Mouse (Mus musculus) liver, embryonic 15.5 days (tissue): Measurements from ENCODE around the gene Catsperd. TPM values are rescaled to one million over a fixed set of nuclear protein-coding genes. Genes with fewer than 3 reads are reported as not detected.

Experiments
- ATAC-seq: fragments of 200-750 bp; cut with Nextera tagmentation; 2 replicates; pipeline ENCODE4 v1.8.0; 2017; ENCODE audit warnings: moderate number of reproducible peaks, mild to moderate bottlenecking, moderate library complexity; ENCODE audit not compliant: insufficient read depth
- H3K27ac ChIP-seq: fragments of 300-500 bp; sonication (generic); replicated peaks from 2 replicates; pipeline ENCODE4 v1.5.1; 2015; ENCODE audit warnings: mild to moderate bottlenecking, inconsistent platforms
- H3K27me3 ChIP-seq: fragments of 300-500 bp; sonication (generic); 2 replicates; pipeline ENCODE4 v1.6.1; 2015; ENCODE audit warnings: mild to moderate bottlenecking, inconsistent platforms
- H3K36me3 ChIP-seq: fragments of 300-500 bp; sonication (generic); replicated peaks from 2 replicates; pipeline ENCODE4 v1.6.1; 2015; ENCODE audit warnings: moderate library complexity, mild to moderate bottlenecking, inconsistent platforms
- H3K4me1 ChIP-seq: fragments of 300-500 bp; sonication (generic); replicated peaks from 2 replicates; pipeline ENCODE4 v1.6.1; 2015; ENCODE audit warnings: inconsistent platforms
- H3K4me2 ChIP-seq: fragments of 300-500 bp; sonication (generic); 2 replicates; pipeline ENCODE4 v1.6.1; 2015; ENCODE audit warnings: moderate library complexity, mild to moderate bottlenecking, inconsistent platforms
- H3K4me3 ChIP-seq: fragments of 300-500 bp; sonication (generic); replicated peaks from 2 replicates; pipeline ENCODE4 v1.5.1; 2015; ENCODE audit warnings: mild to moderate bottlenecking, inconsistent platforms
- H3K9ac ChIP-seq: fragments of 300-500 bp; sonication (generic); 2 replicates; pipeline ENCODE4 v1.6.1; 2015; ENCODE audit warnings: moderate library complexity, mild to moderate bottlenecking, inconsistent platforms
- H3K9me3 ChIP-seq: fragments of 300-500 bp; sonication (generic); replicated peaks from 2 replicates; pipeline ENCODE4 v1.6.1; 2016; ENCODE audit warnings: inconsistent platforms
- WGBS: fragments of 180-500 bp; shearing (Covaris S2); methylation state at CpG from one replicate; pipeline ENCODE4 v1.1.7; 2015; ENCODE audit warnings: mixed read lengths; ENCODE audit not compliant: insufficient replicate concordance; 5-methylcytosine and 5-hydroxymethylcytosine counted together
- polyA plus RNA-seq: library from polyadenylated mRNA; unstranded; fragments of >200 nt; fragmentation: Nextera tagmentation; extraction: Ambion mirVana; gene quantifications from 2 replicates; pipeline ENCODE4 v1.2.1, GENCODE M21; 2015

The Catsperd gene
- polyA plus RNA-seq, 1 experiment from 2014 or later: 0.44 TPM

GRCm38 (mm10) chr17:56686801-56687200 is 58.9 kb downstream of the Catsperd start:
- no peaks in the 10 kb centered on the region for H3K9me3 ChIP-seq
- peak overlapping the region; percentile 77 for H3K27ac ChIP-seq
- peaks cover 78% of the 10 kb centered on the region for H3K4me1 ChIP-seq
- peaks cover 98% of the 10 kb centered on the region for H3K36me3 ChIP-seq
- no peak overlapping the region for H3K4me2 ChIP-seq
- ATAC-seq: no peak
- WGBS: 89% methylated on average over 4 of the region's 4 CpGs
- no peak overlapping the region for H3K9ac ChIP-seq
- H3K4me3 ChIP-seq: no peak overlapping the region
- H3K27me3 ChIP-seq: no peaks in the 10 kb centered on the region

GRCm38 (mm10) chr17:56688045-56688444 is 60.1 kb downstream of the Catsperd start:
- Histone ChIP-seq H3K4me3 (no peak overlapping the region), H3K4me1 (peaks cover 66% of the 10 kb centered on the region), H3K9ac (0 out of 2 replicates have a peak overlapping the region, but pooled peaks have one; percentile 3), H3K9me3 (no peaks in the 10 kb centered on the region), H3K4me2 (peak overlapping the region; percentile 51), H3K27me3 (no peaks in the 10 kb centered on the region), H3K27ac (peak overlapping the region; percentile 77), H3K36me3 (peaks cover 98% of the 10 kb centered on the region)
- peak; percentile 90 for ATAC-seq

DNA sequence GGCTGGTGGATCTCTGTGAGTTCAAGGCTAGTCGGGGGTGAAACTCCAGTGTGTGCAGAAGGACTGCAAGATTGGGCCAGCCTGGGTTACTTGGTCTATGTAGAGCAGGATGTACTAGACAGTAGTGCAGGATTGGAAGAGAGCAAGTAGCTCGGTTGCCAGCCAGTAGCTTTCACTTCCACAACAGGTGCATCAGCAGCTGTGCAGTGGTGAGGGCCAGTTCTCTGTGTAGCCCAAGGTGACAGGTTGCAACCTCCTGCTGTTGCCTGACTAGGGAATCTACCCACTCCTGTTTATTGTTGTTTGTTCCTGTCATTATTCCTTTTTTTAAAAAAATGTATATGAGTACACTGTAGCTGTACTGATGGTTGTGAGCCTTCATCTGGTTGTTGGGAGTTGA is 60.7 kb downstream of the Catsperd start:
- H3K4me2 ChIP-seq: peak overlapping the region; percentile 51; the same call in 1 of the 2 replicates
- no peaks in the 10 kb centered on the region for H3K27me3 ChIP-seq
- H3K9me3 ChIP-seq: no peaks in the 10 kb centered on the region
- peak overlapping the region; percentile 77 for H3K27ac ChIP-seq
- no peak for ATAC-seq
- 61% methylated on average over 2 of the region's 2 CpGs for WGBS
- H3K4me3 ChIP-seq: no peak overlapping the region
- H3K9ac ChIP-seq: no peak overlapping the region
- H3K4me1 ChIP-seq: peaks cover 62% of the 10 kb centered on the region
- peaks cover 99% of the 10 kb centered on the region for H3K36me3 ChIP-seq

GRCm38 (mm10) chr17:56693395-56693794 is 65.5 kb downstream of the Catsperd start:
- Histone ChIP-seq H3K36me3 (peaks cover 100% of the 10 kb centered on the region), H3K9ac (no peak overlapping the region), H3K4me1 (peaks cover 16% of the 10 kb centered on the region), H3K4me2 (no peak overlapping the region), H3K4me3 (no peak overlapping the region), H3K9me3 (no peaks in the 10 kb centered on the region), H3K27me3 (no peaks in the 10 kb centered on the region), H3K27ac (no peak overlapping the region)
- 80% methylated on average over 1 of the region's 1 CpGs for WGBS
- no peak for ATAC-seq

DNA sequence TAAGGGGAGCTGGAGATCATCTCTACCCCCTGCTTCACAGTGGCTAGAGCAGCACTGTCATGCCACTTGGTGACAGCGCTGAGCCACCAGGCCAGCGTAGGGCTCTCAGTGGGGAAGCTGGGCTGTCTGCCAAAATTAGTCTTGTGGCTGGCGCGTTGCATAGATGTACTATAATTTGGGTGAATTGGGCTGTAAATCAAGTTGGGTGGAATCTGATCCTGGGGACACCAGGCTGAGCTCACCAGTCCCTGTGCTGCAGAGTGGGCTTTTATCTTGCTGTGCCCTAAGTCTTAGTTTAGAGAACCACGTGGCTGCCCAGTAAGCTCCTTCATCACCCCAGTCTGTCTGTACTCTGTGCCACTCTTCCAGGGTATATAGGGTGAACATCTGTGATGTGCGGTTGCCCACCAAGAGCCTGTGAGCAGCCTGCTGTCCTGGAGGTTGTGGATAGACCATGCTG is 65.9 kb downstream of the Catsperd start:
- H3K36me3 ChIP-seq: peaks cover 100% of the 10 kb centered on the region
- ATAC-seq: no peak
- WGBS: 83% methylated on average over 6 of the region's 6 CpGs

GRCm38 (mm10) chr17:56700451-56700850 is 72.5 kb downstream of the Catsperd start:
- H3K4me2 ChIP-seq: no peak overlapping the region
- H3K36me3 ChIP-seq: peaks cover 97% of the 10 kb centered on the region
- no peak overlapping the region for H3K9ac ChIP-seq
- H3K27ac ChIP-seq: no peak overlapping the region
- WGBS: 87% methylated on average over 2 of the region's 2 CpGs
- H3K4me1 ChIP-seq: no peaks in the 10 kb centered on the region
- no peaks in the 10 kb centered on the region for H3K9me3 ChIP-seq
- no peaks in the 10 kb centered on the region for H3K27me3 ChIP-seq
- H3K4me3 ChIP-seq: no peak overlapping the region
- no peak for ATAC-seq

More for the DNA sequence above, 65.9 kb downstream of the Catsperd start:
- H3K9ac ChIP-seq: no peak overlapping the region
- no peaks in the 10 kb centered on the region for H3K27me3 ChIP-seq
- H3K4me2 ChIP-seq: no peak overlapping the region
- no peaks in the 10 kb centered on the region for H3K9me3 ChIP-seq
- no peak overlapping the region for H3K4me3 ChIP-seq
- H3K27ac ChIP-seq: no peak overlapping the region
- H3K4me1 ChIP-seq: peaks cover 11% of the 10 kb centered on the region

GRCm38 (mm10) chr17:56703038-56703437 is 75.1 kb downstream of the Catsperd start:
- no peak overlapping the region for H3K27ac ChIP-seq
- no peaks in the 10 kb centered on the region for H3K9me3 ChIP-seq
- H3K27me3 ChIP-seq: no peaks in the 10 kb centered on the region
- ATAC-seq: no peak
- no peak overlapping the region for H3K4me3 ChIP-seq
- no peak overlapping the region for H3K4me2 ChIP-seq
- no peak overlapping the region for H3K9ac ChIP-seq
- H3K36me3 ChIP-seq: peaks cover 97% of the 10 kb centered on the region
- peaks cover 4% of the 10 kb centered on the region; the same call in 1 of the 2 replicates for H3K4me1 ChIP-seq
- 77% methylated on average over 4 of the region's 4 CpGs for WGBS

DNA sequence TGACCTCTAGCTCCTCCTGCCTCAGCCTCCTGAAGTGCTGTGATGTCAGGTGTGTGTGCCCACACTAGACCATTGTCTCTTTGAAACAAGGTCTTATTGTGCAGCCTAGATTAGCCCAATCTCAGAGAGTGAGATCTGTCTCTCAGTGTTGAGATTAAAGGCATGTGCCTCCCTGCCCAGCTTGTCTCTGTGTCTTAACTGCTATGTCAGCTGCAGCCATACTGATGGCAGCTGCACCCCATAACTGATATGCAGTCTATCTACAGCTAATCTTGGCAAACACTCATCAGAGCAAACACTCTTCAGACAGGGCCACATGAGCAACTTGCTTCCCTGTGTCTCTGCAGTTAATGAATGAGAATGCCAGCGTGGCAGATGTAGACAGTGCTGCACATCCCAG is 78.6 kb downstream of the Catsperd start:
- Histone ChIP-seq H3K4me3 (no peak overlapping the region), H3K36me3 (peaks cover 97% of the 10 kb centered on the region), H3K4me2 (no peak overlapping the region), H3K9me3 (no peaks in the 10 kb centered on the region), H3K27me3 (no peaks in the 10 kb centered on the region), H3K4me1 (peaks cover 4% of the 10 kb centered on the region; the same call in 1 of the 2 replicates), H3K9ac (no peak overlapping the region), H3K27ac (no peak overlapping the region)
- ATAC-seq: peak; percentile 45; the same call in 1 of the 2 replicates
- 84% methylated on average over 1 of the region's 1 CpGs for WGBS

GRCm38 (mm10) chr17:56708692-56709091 is 80.7 kb downstream of the Catsperd start:
- H3K27me3 ChIP-seq: no peaks in the 10 kb centered on the region
- H3K9ac ChIP-seq: no peak overlapping the region
- H3K36me3 ChIP-seq: peaks cover 94% of the 10 kb centered on the region
- H3K4me3 ChIP-seq: no peak overlapping the region
- no peak overlapping the region for H3K4me2 ChIP-seq
- H3K9me3 ChIP-seq: no peaks in the 10 kb centered on the region
- no peak for ATAC-seq
- H3K27ac ChIP-seq: no peak overlapping the region
- peaks cover 4% of the 10 kb centered on the region; the same call in 1 of the 2 replicates for H3K4me1 ChIP-seq
- WGBS: 81% methylated on average over 4 of the region's 4 CpGs

GRCm38 (mm10) chr17:56709708-56710107 is 81.8 kb downstream of the Catsperd start:
- Histone ChIP-seq H3K9ac (no peak overlapping the region), H3K36me3 (peaks cover 85% of the 10 kb centered on the region), H3K9me3 (no peaks in the 10 kb centered on the region), H3K27ac (no peak overlapping the region), H3K4me1 (peaks cover 4% of the 10 kb centered on the region; the same call in 1 of the 2 replicates), H3K4me2 (no peak overlapping the region), H3K4me3 (no peak overlapping the region), H3K27me3 (no peaks in the 10 kb centered on the region)
- no peak for ATAC-seq
- 87% methylated on average over 3 of the region's 3 CpGs for WGBS
